Mouse (Mus musculus) CD4-positive, CD25-positive, alpha-beta regulatory T cell, adult 4 months (primary cell): ENCODE measurements around the gene Trim37. TPM values are rescaled to one million over a fixed set of nuclear protein-coding genes. Genes with fewer than 3 reads are reported as not detected.
"Not testable (repeated sequence)": the region's sequence is repeated elsewhere in the genome, so short reads cannot be mapped to it uniquely, and the experiment has no call there.

ENCODE experiments used
- ATAC-seq: one replicate; pipeline ENCODE4 v1.8.0; 2017
- polyA plus RNA-seq, 2 experiments: library from polyadenylated mRNA; unstranded; fragments of 100-300 nt; shearing (Covaris generic); gene quantifications; one replicate each; pipeline ENCODE4 v1.2.1; 2017

The Trim37 gene
- polyA plus RNA-seq, 2 experiments from 2014 or later: 5.6 to 7.2 TPM

DNA sequence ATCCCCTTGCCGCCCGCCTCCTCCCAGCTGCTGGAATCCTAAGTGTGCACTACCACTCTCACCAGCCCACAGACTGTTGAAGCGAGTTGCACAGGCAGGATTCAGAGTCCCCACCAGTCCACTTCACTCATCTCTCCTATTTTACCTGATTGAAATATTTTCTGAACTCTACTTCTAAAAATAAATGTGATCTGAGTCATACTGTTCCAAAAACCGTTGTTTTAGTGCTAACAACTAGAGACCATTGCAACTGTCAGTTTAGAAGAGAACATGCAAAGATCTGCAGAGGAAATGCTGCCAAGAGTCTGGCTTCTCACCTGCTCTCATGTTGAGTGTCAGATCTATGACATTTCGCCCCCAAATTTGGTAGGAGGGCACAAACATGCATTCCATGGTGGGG lies 106.5 kb downstream of the Trim37 start:
- ATAC-seq: no peak

DNA sequence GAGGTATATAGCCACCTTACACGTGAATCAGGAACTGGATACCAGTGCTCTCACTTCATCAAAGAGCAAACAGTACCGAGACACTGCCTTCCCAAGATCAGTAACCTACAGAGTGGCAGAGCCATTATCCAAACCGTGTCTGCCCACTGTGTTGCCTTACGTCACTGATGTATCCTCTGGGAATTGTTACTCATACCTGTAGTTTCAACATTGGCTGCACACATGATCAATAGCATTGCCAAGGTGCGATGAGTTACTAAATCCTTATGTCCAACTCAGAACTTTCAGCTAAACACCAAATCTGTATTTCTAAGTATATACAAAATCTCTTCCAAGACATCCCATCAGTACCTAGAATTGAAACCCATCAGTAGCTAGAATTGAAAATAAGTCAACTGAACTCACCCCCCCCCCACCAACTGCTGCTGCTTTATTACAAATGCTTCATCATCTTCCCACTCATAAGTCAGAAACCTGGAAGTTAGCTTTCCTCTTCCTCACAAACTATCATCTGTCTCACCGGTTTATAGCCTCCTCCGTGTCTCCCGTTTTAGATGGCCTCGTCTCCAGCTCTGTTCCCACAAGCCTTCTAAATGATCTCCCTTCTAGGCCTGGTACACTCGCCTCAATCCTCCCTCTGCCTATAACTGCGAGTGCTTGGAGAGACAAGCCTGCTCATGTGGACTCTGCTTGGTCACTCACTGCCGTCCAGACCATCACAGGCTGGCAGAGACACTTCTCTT lies 108.0 kb downstream of the Trim37 start:
- ATAC-seq: no peak

DNA sequence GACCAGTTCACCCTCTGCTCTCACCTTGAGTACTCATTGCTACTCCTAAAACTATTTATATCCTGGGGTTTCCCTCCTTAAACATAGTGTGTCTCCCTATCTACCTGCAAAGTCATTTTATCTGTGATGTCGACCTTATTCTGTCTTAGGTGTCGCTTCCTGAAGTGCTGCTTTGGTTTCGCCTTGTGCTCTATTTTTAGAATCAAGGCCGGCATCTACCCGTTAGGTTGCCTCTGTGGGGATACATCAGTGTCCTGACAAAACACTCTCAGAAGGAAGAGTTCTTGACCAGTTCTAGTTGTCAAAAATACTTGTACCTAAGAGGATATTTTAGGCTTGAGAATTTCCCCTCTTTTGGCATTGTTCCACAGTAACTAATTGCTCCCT lies 108.6 kb downstream of the Trim37 start:
- ATAC-seq: no peak

DNA sequence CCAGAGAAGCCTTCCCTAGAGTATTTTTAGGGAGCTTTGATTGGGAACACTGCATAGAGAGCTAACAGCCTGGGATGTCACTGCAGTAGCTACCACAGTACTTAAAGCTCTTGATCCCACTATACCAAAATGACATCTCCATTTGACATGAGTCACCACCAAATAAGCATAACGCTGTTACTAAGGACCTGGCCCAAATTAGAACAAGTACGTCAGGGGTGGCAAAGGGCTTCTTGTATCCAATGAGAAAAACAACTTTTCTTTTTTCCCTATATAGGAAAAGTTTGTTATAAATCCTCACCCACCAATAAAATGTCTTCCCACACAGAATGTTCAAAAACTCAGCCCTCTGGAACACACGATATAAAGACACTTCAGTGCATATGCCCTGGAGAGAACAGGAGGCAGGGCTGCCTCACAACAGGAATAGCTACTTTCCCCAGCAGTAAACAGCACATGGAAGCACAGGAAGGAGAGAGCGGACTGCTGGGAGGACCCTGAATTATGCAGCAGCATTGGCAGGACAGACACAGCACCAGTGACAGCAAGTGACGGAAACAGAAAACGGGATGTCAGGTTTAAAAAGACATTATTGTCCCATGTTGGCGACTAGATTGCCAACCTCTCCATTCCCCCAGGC lies 112.1 kb downstream of the Trim37 start:
- no peak for ATAC-seq

DNA sequence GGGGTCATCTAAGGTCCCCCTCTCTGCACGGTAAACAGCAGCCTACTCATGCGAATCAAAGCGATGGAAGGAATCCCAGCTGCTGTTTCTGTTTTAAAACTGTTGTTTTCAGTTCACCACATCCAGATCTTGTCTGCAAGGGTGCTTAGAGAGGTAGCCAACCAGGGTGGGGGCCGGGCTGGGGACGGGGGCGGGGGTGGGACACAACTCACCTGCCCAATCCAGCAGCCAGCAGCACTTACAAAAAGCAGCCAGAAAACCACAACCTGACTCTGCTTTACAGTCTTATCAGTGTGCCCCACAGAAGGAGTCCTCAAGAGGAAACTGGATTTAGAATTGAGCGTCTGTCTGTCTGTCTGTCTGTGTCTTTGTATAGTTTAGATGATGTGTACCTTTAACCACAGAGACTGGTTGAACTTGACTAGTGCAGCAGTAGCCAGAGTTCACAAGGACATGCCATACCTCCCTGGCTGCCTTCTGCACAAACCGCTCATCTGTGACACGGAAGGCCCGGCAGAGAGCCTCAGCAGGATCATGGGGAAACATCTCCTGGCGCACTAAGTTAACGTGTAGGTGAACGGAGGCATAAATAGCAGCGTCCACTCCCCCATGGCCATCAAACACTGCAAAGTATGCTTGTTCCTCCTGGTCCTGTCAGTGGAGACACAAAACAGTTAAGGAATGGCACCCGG lies 113.4 kb downstream of the Trim37 start:
- ATAC-seq: no peak

DNA sequence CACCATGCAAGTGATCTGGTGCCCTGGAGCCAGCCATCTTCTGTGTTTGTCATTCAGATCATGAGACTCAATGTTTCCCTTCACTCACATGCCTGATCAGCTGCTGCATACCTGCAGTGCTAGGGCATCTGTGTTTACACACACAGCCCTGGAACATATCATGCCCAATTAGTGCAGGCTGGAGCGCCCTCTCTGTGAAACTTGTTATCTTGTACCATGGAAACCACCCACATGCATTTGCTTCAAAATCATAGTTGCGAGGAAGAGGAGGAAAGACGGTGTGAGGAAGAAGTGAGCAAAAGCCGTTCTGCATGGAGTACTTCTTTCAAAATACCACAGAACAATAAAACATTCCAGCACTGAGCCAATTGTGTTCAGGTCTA lies 113.9 kb downstream of the Trim37 start:
- no peak for ATAC-seq

DNA sequence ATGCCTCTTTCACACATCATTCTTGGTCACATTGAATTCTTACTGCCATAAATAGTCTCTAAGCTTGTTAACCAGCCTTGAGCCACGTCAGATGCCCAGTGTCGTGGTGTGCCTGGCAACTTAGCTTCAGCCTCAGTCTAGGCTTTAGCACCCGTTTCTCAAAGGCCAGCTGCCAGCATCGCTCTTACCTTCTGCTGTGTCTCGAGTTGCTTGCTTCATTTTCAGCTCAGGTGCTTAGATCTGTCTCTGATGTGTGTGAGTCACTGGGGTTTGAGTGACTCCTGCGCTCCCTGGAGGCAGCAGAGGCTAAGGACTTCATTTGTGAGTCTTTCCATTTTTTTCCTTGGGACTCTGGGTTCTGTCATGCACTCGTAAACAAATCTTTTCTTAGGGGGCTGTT lies 114.4 kb downstream of the Trim37 start:
- ATAC-seq: no peak

DNA sequence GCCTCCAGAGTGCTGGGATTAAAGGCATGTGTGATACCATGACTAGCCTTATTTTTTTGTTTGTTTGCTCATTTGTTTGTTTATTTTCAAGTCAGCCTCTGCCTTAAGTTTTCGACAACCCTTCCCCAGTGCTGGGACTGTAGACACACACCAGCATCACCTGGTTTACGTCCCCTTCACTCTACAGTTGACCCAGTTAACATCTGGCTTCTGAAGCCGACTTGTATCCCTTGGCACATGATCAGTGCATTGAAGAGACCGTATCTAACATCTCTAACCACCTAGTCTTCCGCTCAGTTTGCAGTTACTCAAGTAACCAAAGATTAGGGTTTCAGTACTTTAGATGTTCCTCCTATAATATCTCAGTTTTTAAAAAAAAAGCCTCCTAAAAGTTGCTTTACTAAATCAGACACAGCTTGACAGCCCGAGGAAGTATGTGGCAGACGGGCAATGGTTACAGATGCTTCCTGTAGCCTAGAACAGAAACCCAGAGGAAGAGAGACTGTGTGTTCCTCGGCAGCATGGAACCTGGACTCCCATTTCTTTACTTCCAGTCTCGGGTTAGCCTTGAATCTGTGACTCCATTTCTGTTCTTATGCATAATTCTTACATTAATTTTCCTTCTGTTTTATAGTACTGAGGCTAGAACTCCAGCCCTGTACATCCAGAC lies 118.4 kb downstream of the Trim37 start:
- no peak for ATAC-seq

DNA sequence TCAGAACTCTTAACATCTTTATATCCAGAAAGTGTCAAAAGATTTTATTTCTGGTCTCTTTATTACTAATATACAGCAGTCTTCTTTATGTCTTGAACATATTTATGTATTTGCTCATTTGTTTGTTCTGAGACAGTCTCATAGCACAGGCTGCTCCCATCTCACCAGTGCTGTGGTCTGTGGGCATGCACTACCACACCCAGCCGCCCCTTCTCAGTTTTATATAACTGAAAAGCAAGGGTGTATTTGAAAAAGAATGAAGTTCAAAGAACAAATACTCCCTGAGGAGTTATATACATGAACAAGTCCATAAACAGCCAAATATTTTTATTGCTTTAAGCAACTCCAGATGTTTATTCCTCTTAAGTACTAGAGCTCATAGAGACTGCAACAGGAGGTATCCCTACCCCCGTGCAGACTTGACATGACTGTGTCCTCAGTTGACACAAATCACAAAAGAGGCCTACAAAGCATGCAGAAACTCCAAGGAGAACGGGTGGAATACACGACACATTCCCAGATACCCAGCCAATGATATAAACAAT lies 119.3 kb downstream of the Trim37 start:
- no peak for ATAC-seq

DNA sequence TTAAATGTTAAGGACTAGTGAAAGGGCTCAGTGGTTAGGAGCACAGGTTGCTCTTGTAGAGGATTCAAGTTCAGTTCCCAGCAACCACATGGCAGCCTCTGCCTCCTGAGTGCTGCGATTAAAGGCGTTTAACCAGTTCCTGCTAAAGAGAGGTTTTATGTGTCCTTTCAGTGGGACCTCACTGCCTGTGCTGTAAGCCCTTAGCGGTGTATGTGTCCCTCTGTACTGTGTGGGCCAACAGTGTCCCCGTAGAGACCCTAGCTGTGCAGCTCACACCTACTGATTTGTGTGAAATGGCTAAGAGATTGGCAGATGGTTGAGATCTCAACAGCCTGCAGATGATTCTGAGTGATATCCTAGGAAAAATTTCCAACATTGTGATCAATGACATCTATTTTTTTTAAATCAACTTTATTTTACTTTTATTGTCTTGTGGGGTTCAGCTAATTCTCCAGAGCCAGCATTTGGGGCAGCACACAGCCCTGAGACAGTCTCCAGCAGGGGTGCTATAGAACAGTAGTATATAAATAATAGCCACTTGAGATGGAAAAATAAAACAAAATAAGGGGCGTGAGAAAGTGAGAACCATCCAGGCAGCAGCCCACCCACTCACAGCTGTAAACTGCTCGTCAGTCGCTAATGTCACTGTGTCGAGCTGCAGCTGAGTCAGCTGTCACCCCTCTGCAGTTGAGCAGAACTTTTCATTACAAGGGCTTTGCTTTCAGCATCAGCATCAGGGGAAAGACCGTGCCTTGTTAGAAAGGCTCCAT lies 120.0 kb downstream of the Trim37 start:
- no peak for ATAC-seq

DNA sequence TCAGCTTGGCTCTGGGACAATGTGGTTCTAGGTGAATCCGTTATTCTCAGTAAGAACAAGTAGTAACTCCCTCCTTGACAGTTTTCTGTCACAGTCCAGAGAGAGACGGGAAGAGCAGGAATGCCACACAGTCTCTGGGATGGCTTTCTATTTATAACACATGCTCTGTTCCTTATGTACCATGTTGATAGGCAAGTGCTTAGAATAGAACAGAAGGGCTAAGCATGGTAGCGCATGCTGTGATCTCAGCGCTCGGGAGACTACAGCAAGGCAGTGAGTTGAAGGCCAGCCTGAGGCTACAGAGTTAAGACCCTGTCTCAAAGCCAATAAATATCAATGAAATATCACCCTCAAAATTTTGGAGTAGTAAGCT lies 120.6 kb downstream of the Trim37 start:
- no peak for ATAC-seq

DNA sequence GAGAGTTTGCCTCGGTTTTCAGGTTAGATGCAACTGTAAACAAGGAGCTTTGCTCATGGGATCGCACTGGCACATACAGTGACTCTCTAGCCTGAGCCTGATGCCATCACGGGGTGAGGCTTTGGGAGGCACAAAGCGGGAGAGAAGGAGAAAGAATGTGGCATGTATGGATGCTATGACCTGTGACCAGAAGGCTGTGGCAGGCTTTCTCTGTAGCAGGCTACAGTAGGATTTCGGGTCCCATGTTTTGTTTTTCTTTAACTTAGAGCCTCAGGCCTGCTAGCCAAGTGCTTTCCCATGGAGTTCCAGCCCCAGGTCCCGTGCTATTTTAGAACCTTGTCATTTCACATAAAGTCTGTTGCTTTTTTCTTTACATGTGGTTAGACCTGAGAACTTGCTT lies 123.3 kb downstream of the Trim37 start:
- no peak for ATAC-seq

DNA sequence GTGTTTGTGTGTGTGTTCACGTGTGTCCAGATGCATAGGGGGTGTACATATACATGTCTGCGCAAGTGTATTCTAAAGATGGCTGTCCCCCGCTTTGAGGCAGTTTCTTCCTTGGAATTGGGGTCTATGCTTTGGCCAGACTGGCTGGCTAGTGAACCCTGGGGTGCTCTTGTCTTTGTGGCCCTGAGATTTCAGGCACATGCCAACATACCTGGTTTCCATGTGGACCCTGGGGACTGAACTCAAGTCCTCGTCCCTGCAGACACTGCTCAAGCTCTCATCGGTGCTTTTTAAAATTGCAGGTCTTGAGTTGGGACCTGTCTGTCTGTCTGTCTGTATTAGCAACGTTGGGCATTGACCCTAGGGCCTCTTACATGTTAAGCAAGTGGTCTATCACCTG lies 126.4 kb downstream of the Trim37 start:
- ATAC-seq: no peak

DNA sequence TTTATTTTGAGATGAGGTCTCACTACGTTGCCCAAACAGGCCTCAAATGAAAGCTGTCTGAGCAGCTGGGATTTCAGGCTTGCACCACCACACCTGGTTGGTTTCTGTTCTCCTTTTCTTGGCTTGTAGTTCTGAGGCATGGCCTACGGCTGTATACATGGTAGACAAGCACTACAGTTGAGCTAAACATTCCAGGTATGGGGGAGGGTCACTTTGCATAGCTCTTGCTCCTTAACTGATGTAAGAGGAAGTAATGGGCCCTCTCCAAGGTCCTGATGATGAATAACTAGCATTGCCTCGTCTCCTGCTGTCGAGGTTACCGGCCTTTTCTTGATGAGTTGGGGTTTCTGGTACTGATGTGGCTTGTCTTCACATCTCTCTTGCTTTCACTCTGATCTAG lies 127.3 kb downstream of the Trim37 start:
- no peak for ATAC-seq

DNA sequence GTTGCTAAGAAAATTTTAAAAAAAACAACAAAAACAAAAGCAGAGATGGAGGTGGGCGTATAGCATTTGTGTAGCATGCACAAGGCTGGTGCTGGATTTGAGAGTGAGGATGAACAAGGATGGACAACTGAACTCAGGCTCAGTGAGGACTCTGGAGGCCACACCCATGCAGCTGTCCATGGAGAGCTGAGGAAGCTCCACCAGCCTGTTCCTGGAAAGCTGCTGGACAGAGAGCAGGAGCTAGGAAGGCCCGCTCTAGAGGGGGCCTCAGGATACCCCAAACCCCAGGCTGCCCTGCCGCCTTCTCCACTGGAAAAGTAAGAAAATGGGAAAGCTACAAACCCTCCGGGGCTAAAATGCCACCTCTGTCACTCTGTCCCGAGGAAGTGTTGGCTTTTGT lies 130.4 kb downstream of the Trim37 start:
- ATAC-seq: no peak

DNA sequence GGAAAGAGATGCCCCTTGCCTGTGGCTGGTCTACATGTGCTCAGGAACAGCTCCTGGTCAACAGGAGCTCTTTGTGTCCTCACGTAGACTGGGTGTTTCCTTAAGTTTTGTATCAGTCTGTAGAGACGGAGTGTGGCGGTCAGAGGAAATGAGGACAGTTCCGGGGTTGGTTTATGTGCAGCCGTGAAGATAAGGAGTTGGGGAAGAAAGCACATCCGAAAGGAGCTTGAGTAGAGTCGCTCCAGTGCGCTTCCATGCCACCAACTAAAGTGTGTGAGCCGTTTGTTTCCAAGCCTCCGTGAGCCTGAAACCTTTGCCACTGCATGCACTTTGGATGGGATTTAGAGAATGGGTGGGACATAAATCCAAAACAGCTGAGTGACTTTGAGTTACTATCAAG lies 132.9 kb downstream of the Trim37 start:
- no peak for ATAC-seq

DNA sequence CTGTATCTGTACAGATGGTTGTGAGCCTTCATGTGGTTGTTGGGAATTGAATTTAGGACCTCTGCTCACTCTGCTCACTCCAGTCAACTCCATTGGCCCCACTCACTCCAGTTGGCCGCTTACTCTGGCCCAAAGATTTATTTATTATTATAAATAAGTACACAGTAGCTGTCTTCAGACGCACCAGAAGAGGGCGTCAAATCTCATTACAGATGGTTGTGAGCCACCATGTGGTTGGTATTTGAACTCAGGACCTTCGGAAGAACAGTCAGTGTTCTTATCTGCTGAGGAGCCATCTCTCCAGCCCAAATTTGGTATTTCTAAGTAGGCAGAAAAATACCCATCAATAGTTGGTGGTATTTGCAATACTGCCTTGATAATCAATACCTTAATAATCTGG lies 134.8 kb downstream of the Trim37 start:
- not testable (repeated sequence) for ATAC-seq

DNA sequence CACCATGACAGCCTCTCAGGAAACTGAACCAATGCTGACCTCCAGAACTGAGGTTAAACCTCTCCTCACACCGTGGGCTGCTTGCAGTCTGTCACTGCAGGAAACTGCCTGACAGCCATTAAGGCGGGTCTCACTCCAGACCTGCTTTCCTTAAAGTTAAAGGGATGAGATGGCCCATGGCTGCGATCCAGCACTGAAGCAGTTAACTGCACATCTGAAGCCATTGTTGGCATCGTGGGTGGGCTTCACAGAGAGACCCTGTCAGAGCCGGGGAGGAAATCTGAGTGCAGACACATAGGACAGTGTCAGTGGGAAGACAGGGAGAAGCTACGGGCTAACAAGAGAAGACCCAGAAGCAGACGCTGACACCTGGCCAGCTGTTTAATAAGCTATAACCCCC lies 137.1 kb downstream of the Trim37 start:
- no peak for ATAC-seq

DNA sequence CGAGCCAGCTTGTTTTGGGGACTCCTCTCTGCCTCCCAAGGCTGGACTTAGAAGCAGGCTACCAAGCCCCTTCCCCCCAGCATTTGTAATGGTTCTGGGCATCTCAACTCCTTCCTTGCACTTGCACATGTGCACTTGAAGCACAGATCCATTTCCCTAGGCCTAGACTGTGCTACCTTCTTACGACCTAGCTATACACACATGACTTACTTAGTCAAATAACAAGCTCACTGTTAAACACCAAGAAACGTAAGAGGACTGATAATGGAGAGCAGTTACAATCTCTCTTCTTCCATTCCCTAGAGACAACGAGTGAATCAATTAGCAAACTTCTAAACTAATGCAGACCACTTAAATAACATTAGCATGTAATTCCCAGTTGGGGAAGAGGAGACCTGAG lies 139.4 kb downstream of the Trim37 start:
- no peak for ATAC-seq

DNA sequence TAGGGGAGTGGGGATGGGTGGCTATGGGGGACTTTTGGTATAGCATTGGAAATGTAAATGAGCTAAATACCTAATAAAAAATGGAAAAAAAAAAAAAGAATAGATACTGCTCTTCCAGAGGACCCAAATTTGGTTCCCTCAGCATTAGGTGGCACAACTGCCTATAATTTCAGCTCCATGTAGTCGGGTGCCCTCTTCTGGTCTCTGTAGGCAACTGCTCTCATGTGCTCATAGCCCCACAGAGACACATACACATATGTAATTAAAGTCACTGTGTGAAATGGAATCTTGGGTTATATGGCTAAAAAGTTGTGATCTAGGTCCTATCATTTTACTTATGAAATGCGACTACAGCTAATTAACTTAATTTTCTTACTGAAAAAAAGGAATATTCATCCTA lies 141.9 kb downstream of the Trim37 start:
- no peak for ATAC-seq
